Mouse (Mus musculus) frontal cortex, postnatal 25 days (tissue): Measurements from ENCODE around the gene Fkbp2.

Source experiments
- DNase-seq, 2 experiments: peaks; one replicate each; pipeline ENCODE4 v3.0.0; 2022; ENCODE audit warnings: low spot score in 2 of 2

The Fkbp2 gene

GRCm38 (mm10) chr19:6940396-6941351 lies 39.6 kb downstream of the Fkbp2 start:
- no peak for DNase-seq

- DNase-seq = no peak
Observed at GRCm38 (mm10) chr19:6939106-6940002, 40.9 kb downstream of the Fkbp2 start.

DNA sequence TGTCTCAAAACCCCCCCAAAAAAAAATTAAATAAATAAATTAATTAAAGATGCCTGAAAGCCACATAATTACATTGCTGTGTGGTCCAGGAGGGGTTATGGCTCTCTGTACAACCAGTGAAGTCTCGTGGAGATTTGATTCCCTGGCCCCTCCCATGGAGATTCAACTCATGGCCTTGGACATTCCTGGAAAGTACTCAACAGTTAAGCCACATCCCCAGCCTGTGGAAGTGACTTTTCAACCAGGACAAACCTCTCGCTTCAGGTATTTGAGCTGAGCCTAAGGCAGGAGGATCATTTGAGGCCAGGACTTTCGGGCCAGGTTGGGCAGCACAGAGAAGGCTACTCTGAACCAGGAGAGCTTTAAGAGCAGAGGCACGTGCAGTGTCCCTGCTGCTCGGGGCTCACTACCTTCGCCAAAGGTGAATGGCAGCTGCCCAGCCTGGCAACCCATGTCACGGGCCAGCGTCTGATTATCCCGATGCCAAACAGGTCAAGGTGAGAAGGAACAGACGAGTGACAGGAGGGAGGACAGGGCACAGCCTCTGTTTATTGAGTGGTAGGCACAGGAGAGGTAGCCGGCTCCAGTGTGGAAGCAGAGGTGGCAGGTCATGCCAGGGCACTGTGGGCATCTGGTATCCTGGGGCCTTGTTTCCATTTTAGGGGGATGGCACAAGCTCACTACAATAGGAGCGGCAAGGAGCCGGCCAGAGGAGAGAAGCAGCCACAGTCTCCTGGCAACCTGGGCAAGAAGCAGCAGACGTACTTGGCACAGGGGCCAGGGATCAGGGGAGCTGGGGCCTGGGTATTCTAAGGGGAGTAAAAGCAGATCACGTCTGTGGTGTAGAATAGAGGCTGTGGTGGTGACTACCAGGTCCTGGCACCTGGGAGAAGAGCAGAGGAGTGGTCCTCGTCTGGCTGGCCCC lies 42.5 kb downstream of the Fkbp2 start:
- DNase-seq = no peak

GRCm38 (mm10) chr19:6936299-6936698 lies 44.0 kb downstream of the Fkbp2 start:
- no peak for DNase-seq

DNA sequence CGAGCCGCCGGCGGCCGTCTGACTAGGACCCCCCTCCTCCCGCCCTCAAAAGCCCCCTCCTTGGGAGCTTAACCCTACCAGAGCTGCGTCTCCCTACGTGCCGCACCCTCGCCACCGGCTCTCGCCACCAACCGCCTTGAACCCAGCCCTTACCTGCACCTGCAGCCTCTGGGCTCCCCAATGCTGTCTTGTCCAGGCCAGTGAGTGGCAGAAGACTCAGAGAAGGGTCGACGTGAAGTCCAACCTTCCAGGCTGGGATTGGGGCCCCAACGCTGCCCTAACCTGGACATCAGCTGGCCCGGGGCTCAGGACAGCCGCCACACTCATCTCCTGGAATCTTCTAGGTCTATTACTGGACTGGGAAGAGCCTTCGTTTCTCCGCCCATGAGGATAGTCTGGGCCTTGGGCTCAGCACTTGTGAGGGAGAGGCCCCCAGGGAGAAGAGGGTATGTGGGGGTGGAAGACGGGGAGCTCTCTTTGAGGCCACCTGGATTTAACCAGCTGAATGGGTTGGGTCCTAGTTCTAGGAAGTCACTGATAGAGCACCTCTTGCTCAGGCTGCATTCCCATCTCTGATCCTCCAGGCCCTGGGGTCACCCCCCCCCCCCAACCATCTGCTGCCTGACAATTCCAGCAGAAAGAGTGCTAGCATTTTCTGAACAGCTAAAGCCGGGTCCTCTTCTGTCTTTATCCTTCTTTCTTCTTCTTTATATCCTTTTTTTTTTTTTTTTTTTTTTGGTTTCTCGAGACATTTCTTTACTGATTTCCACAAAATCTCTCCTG lies 45.9 kb downstream of the Fkbp2 start, which contains the start of gene Kcnk4:
Gene Kcnk4, minus strand, starts transcription at position 321 of the 783 bp plus-strand sequence.
- no peak for DNase-seq

DNA sequence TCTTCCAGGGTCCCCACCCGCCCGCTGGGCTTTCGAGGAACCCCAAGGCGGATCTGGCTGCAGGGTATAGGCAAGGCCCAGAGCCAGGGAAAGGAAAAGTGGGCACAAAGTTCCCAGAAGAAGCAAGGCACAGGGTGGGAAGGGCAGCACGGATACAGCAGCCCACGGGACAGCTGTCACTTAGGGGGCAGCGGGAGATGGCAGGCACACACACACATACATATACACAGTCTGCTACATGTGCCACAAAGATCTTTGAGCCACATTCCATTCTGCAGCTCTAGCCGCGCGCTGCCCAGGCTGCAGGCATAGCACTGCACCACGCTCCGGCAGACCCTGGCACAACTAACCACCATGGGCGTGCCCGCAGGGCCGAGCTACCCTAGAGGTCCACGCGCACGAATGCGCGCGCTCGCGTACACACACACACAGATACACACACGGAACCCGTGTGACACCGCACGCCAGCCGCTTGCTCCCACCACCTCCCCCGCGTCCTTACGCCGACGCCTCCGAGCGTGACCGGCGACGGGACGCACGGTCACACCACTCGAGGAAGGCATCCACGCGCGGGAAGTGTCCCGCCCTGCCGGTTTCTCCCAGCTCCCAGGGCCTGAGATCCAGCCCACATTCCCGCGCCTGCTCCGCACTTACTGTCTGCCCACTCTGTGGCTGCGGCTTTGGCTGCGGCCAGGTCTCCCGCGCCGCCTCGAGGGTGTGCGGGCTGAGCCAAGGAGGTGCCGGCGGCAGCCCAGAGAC lies 46.7 kb downstream of the Fkbp2 start:
- DNase-seq = no peak

DNA sequence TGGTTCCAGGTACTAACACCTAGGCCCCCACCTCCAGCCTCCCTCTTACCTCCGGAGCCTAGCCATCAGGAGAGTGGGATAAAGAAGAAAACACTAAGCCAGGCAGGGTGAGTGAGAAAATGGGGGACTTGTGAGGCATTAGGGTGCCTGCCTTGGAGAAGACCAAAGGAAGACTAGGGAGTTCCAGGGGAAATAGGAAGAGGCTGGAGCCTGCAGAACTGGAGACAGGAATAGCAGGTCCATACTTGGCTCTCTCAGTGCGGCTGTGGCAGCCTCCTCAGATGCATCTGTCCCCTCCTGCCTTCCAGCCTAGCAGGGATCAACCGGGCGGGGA lies 47.2 kb downstream of the Fkbp2 start:
- DNase-seq = no peak

GRCm38 (mm10) chr19:6932018-6932417 lies 48.3 kb downstream of the Fkbp2 start:
- DNase-seq = no peak

DNA sequence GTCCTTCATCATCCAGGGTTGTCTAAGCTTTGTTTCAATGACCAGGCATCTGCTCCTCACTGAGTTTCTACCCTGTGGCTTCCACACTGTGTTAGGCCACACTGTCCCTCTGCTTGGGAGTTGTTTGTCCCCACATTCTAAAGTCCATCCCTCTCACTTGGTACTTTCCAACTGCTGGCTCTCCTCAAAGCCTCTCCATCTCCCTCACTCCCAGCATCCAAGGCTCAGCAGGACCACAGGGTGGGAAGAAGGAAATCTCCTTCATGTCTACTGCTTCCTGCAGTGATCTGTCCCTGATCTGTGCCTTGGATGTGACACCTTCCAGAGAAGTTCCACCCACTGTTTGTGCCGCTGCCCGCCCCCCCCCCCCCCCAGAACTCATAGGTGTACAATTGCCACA lies 49.3 kb downstream of the Fkbp2 start:
- DNase-seq = no peak

- no peak for DNase-seq
Observed at GRCm38 (mm10) chr19:6928080-6928479, 52.2 kb downstream of the Fkbp2 start.
